Mouse (Mus musculus): ENCODE results near the gene Dpp7. TPM values are rescaled to one million over a fixed set of nuclear protein-coding genes. Genes with fewer than 3 reads are reported as not detected.

The Dpp7 gene
- polyA plus RNA-seq, 1 experiment: 99.0 TPM

DNA sequence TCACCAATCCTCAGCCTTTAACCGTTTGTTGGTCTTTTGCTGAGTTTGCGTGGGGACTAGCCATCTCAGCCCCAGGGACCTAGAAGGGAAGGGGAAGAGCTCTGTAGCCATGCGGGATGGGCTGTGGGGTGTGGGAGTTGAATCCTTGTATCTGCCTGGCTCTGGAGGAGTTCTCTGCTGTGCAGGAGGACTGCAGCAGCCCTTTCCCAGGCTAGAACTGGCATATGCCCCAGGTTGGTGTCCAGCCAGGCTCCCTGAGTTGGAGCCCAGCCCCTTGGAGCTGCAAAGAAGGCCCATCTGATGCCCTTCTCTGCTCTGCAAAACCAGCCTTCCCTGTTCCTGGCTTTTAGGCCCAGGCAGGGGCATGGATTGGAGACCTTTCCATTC is 40.4 kb upstream of the Dpp7 start:
- Histone ChIP-seq H3K4me1 (ENCODE audit: control insufficient read depth, insufficient read depth, low read length) (no peaks in the 10 kb centered on the region), H3K27ac (ENCODE audit: insufficient read depth, low read depth, low read length) (no peak overlapping the region), H3K4me3 (ENCODE audit: insufficient read depth, low read length) (no peak overlapping the region)
- no peak for TF ChIP-seq POLR2A (IDR thresholded peaks at IDR 0.05; ENCODE audit: borderline replicate concordance, low read depth, low read length)
- no peak for TF ChIP-seq CTCF (IDR thresholded peaks at IDR 0.05; ENCODE audit: low read depth, low read length)

DNA sequence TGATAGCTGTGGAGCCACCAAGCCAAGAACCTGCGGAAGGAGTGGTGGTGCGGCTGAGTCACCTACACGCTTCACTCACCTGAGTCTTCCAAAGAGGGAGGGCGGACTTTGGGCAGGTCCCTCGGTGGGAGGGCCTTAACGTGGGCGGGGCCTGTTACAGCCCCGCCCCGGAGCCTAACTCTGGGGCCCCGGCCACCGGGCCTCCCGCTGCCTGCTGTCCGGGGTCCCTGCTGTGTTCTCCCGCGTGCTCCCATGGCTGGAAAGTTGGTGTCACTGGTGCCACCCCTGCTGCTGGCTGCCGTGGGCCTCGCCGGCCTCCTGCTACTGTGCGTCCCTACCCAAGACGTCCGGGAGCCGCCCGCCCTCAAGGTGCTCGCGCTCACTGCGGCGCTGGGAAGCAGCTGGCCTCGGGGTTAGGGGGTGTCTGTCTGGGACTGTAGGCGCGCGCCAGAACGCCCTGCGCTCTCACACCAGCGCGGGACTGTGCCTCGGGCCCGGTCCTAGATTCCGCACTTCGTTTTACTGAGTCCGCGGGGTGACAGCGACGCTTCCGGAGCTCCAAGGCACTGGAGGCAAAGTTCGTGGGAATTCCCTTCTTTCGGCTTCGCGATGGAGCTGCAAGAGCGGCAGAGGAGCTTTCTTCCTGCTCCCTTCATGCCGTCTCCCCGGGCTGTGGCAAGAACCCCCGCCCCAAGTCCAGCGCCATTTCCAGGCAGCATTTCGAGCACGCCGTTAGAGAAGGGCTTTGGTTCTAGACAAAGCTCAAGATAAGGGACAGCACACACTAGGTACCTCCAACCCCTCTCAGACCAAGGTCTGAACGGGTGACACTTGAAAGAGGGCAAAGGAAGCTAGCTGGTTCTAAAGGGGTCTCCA is 39.8 kb upstream of the Dpp7 start, which contains the start of gene Entpd2:
Gene Entpd2 (plus strand): TSS at position 154 of the 876 bp plus-strand sequence.
- Histone ChIP-seq H3K4me3 (ENCODE audit: insufficient read depth, low read length) (peak within 1 kb of the TSS; percentile 51), H3K4me1 (ENCODE audit: control insufficient read depth, insufficient read depth, low read length) (no peaks in the 10 kb centered on the region), H3K27ac (ENCODE audit: insufficient read depth, low read depth, low read length) (no peak within 1 kb of the TSS)
- TF ChIP-seq CTCF (IDR thresholded peaks at IDR 0.05; ENCODE audit: low read depth, low read length) (no peak), POLR2A (IDR thresholded peaks at IDR 0.05; ENCODE audit: borderline replicate concordance, low read depth, low read length) (no peak)

DNA sequence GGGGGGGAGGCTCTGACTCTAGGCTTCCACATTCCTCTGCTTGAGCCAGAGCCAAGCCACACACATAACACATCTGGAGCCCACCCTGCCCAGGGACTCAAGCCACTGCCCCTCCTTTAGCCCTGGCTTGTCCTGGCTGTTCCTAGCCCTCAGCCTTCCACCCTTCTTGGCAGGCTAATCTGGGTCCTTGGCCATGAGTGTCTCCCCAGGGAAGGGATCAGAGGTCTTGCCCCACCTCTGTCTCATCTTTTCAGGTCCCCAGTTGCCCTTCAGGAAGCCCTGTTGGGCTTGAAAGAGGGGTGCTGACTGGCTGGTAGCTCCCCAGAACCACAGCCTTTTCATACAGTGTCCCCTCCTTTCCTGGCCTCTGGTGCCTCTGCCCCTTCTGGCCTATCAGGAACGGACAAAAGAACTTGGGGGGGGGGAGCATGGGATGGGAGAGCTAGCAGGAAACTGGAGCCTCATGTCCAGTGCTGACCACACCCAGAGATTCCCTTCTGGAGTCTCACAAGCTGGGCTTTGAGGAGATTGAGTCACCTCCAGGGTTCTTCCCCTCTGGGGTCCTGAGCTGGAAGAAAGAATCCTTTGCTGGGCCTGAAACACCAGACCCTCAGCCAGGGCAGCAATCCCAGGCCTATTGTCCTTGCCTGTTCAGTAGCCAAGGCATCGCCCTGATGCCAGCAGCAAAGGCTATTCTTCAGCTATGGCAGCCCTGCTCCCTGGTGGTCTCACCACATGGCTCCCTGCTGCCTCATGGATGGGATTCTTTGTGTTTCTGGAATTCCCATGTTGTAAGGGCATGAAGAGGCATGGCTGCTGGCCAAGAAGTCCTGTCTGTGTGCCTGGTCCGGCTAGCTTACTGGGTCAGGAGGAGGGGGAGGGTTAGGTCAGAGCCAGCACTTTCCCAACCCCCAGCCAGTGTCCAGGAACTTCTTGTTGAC is 38.4 kb upstream of the Dpp7 start:
- no peak overlapping the region for H3K4me3 ChIP-seq (ENCODE audit: insufficient read depth, low read length)
- H3K4me1 ChIP-seq (ENCODE audit: control insufficient read depth, insufficient read depth, low read length): no peaks in the 10 kb centered on the region
- H3K27ac ChIP-seq (ENCODE audit: insufficient read depth, low read depth, low read length): no peak overlapping the region
- TF ChIP-seq CTCF (IDR thresholded peaks at IDR 0.05; ENCODE audit: low read depth, low read length) (no peak), POLR2A (IDR thresholded peaks at IDR 0.05; ENCODE audit: borderline replicate concordance, low read depth, low read length) (no peak)

DNA sequence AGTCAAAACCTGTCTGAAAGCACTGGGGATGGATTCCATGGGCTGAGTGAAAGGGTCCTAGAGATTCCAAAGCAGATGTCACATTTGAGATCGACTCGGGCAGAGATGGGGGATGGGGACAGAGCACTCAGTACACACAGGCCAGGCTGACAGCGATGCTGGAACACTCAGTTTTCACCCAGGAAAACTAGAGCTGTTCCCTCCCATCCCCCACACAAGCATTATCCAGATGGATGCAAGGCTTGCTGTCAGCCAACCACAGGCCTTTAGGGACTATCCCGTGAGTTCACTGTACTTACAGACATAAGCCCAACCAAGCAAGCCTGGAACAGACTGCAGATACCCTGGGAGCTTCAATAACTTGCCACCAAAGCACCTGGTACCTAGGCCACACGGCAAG is 35.1 kb upstream of the Dpp7 start:
- H3K4me1 ChIP-seq (ENCODE audit: control insufficient read depth, insufficient read depth, low read length): no peaks in the 10 kb centered on the region; the same call in 1 of the 2 replicates
- no peak overlapping the region for H3K4me3 ChIP-seq (ENCODE audit: insufficient read depth, low read length)
- TF ChIP-seq CTCF (IDR thresholded peaks at IDR 0.05; ENCODE audit: low read depth, low read length) (no peak), POLR2A (IDR thresholded peaks at IDR 0.05; ENCODE audit: borderline replicate concordance, low read depth, low read length) (no peak)
- no peak overlapping the region for H3K27ac ChIP-seq (ENCODE audit: insufficient read depth, low read depth, low read length)

DNA sequence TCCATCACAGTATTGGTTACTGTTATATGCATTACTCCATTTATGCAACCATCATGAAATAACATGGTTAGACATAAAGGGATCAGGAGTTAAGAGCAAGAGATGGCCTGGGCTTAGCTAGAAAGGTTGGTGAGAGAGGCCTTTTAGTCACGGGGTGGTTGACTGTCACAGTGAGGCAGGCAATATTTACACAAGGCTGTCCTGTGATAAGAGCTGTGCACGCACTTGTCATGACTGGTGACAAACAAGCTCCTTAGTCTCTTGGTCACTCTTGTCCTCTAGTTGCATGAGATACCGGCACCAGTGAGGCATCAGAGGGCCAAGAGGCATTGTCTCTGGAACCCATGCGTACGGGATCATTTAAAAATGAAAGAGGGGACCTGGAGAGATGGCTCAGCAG is 28.3 kb upstream of the Dpp7 start:
- TF ChIP-seq CTCF (IDR thresholded peaks at IDR 0.05; ENCODE audit: low read depth, low read length) (no peak), POLR2A (IDR thresholded peaks at IDR 0.05; ENCODE audit: borderline replicate concordance, low read depth, low read length) (no peak)
- H3K4me1 ChIP-seq (ENCODE audit: control insufficient read depth, insufficient read depth, low read length): peaks cover 5% of the 10 kb centered on the region
- no peak overlapping the region for H3K27ac ChIP-seq (ENCODE audit: insufficient read depth, low read depth, low read length)
- no peak overlapping the region for H3K4me3 ChIP-seq (ENCODE audit: insufficient read depth, low read length)

DNA sequence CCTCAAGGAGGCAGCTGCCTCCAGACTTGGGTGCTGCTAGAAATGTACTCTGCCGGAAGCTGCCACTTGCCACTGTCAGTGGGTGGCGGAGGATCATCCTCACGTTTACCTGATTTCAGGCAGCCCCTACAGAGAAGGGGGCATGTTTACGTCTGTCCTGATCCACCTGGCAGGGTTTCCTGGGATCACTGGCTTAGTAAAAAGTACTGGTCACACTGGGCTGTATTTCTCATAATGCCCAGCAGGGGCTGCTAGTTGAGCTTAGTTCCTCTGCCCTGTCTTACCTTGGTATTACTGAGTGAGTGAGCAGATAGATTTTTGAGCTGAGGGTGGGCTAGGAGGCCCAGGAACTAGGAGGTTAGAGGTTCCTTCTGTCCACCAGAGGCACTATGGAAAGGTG is 20.4 kb upstream of the Dpp7 start:
- H3K4me3 ChIP-seq (ENCODE audit: insufficient read depth, low read length): no peak overlapping the region
- TF ChIP-seq POLR2A (IDR thresholded peaks at IDR 0.05; ENCODE audit: borderline replicate concordance, low read depth, low read length) (no peak), CTCF (IDR thresholded peaks at IDR 0.05; ENCODE audit: low read depth, low read length) (peak; percentile 44; the same call in 1 of the 2 replicates)
- H3K4me1 ChIP-seq (ENCODE audit: control insufficient read depth, insufficient read depth, low read length): peaks cover 2% of the 10 kb centered on the region
- H3K27ac ChIP-seq (ENCODE audit: insufficient read depth, low read depth, low read length): no peak overlapping the region

DNA sequence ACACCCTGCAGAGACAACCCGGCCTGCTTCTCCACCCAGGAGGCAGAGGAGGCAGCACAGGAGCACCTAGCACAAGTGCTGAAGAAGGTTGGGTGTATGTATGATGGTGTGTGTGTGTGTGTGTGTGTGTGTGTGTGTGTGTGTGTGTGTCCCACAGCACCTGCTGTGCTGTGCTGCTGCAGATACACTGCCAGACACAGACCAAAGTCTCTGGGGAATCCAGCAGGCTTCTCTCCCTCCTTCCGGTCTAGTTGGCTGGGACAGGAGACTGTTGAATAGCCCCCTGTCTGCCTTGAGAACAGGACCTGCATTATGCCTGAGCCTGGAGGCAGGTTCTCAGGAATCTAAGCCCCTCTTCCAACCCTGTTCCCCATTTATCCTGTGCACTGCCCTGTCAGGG is 17.3 kb upstream of the Dpp7 start:
- Histone ChIP-seq H3K4me1 (ENCODE audit: control insufficient read depth, insufficient read depth, low read length) (peaks cover 3% of the 10 kb centered on the region), H3K4me3 (ENCODE audit: insufficient read depth, low read length) (peak overlapping the region; percentile 77), H3K27ac (ENCODE audit: insufficient read depth, low read depth, low read length) (no peak overlapping the region)
- TF ChIP-seq POLR2A (IDR thresholded peaks at IDR 0.05; ENCODE audit: borderline replicate concordance, low read depth, low read length) (no peak), CTCF (IDR thresholded peaks at IDR 0.05; ENCODE audit: low read depth, low read length) (no peak)

DNA sequence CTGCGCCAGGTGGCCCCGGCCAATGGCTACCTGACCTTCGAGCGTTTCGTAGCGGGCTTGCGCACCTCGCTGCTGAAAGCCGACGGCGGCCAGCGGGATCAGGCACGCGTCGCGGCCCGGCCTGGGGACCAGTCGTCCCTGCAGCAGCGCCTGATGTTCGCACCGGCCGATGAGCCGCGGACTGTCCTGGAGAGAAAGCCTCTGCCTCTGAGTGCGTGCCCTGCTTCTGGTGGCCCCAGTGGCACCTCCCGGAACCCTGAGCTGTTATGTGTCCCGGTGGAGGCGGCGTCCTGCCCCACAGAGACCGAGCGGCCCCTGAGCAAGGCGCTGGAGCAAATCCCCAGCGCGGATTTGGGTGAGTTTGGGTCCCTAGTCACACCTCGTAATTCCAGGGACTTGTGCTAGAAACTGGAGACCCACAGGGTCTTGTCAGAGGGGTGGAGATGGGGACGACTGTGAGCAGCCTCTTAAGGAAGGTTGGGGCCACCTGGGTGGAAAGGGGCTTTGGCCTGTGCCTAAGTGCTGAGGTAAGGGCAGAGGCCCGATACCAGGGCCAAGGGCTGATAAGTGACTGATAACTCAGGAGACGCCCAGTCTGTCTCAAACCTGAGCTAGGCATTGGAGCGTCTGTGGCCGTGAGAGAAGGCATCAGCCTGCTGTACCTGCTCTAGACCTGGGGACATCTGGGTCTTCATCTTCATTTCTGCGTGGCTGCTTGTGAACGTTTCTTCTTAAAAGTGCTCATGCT is 16.7 kb upstream of the Dpp7 start:
- TF ChIP-seq CTCF (IDR thresholded peaks at IDR 0.05; ENCODE audit: low read depth, low read length) (no peak), POLR2A (IDR thresholded peaks at IDR 0.05; ENCODE audit: borderline replicate concordance, low read depth, low read length) (no peak)
- H3K4me3 ChIP-seq (ENCODE audit: insufficient read depth, low read length): peak overlapping the region; percentile 77
- H3K27ac ChIP-seq (ENCODE audit: insufficient read depth, low read depth, low read length): no peak overlapping the region
- peaks cover 3% of the 10 kb centered on the region for H3K4me1 ChIP-seq (ENCODE audit: control insufficient read depth, insufficient read depth, low read length)
